In the genomic region with DNA sequence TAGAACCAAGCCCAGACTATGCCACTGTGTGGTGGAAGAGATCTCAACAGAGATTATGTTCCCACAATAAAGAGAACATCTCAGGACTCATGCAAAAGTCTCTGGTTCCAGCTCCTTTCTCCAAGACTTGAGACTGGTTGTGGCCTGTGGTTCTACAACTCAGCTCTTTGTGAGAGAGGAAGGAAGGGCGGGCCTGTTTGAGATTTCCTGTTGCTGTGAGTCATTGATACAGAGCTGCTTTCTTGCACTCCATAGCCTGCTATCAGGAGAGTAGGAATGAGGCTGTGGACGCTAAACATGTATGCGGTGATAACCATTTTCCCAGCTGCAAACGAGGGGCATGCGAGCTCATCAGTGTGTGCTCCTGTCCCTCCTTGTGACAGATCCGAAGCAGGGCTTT, we compare ENCODE assay signal across 8 mouse cellular contexts. TPM values are rescaled to one million over a fixed set of nuclear protein-coding genes. Genes with fewer than 3 reads are reported as not detected.
DNase-seq lines count a peak whose midpoint lies in the region; ATAC-seq lines count a peak whose summit lies in the region.

No protein-coding gene starts in this region.

- peak; percentile 88 for ATAC-seq in granulocyte monocyte progenitor cell, adult 5-6 weeks (replicated peaks; ENCODE audit: poor library complexity, severe bottlenecking)

- intact Hi-C loops in gastrocnemius, postnatal 14 days (cut with DNase I; ENCODE audit: low total_unique reads), result no loop called here

- peak; percentile 93 for DNase-seq in MEL-GATA-1-ER (ENCODE audit: extremely low read depth, low read depth)
- DNase-seq in liver, result peak; percentile 38
- peak; percentile 80 for DNase-seq in naive thymus-derived CD4-positive, alpha-beta T cell, adult 2 months (ENCODE audit: low read depth)
- no peak for DNase-seq in retina, postnatal 1 day
- DNase-seq in testis, postnatal 10 days (ENCODE audit: low spot score), result no peak
- no peak for DNase-seq in gastrocnemius, postnatal 14 days
- no peak for DNase-seq in left cerebral cortex, adult 9 months (ENCODE audit: low spot score in 2 of 2)

RNA-seq across cellular contexts. Expression of a gene that starts 43.9 kb away (rescaled TPM):
- total RNA-seq in granulocyte monocyte progenitor cell, adult 5-6 weeks (2014; fragmentation: Nextera tagmentation), result 0.06 TPM in 1 of 2 replicates, not detected in the other
- total RNA-seq in granulocyte monocyte progenitor cell, adult 5-6 weeks (2017), result 0.15 and 0.34 TPM in 2 replicates
- total RNA-seq in gastrocnemius, postnatal 14 days (2021), result under 1 TPM; 0.11 to 0.18 TPM

RNA-seq across cellular contexts. Expression of a gene that starts 48.2 kb away (rescaled TPM):
- total RNA-seq in granulocyte monocyte progenitor cell, adult 5-6 weeks (2014; fragmentation: Nextera tagmentation), result 4.0 and 5.2 TPM in 2 replicates
- total RNA-seq in granulocyte monocyte progenitor cell, adult 5-6 weeks (2017), result 8.1 and 10.5 TPM in 2 replicates
- 1 to 10 TPM; 2.6 to 3.9 TPM for total RNA-seq in gastrocnemius, postnatal 14 days (2021)

Comparison
In these comparisons a context has a peak if more than half of its experiments do, and no peak if none do; other contexts are left out.
1. DNase-seq: peak in MEL-GATA-1-ER (single experiment), liver (single experiment) and naive thymus-derived CD4-positive, alpha-beta T cell, adult 2 months (single experiment); none in retina, postnatal 1 day (single experiment), testis, postnatal 10 days (single experiment), gastrocnemius, postnatal 14 days (single experiment) and left cerebral cortex, adult 9 months (0 of 2).